Mouse (Mus musculus): ENCODE results near the gene Olfr434.
"Not testable (repeated sequence)": the region's sequence is repeated elsewhere in the genome, so short reads cannot be mapped to it uniquely, and the experiment has no call there.

Gene Olfr434

GRCm38 (mm10) chr6:43212873-43213272, at the start of gene Olfr434:
Olfr434 (plus strand) TSS chr6:43213021.
- not testable (repeated sequence) for DNase-seq

GRCm38 (mm10) chr6:43167246-43167645, 45.6 kb upstream of the Olfr434 start:
- no peak for DNase-seq

GRCm38 (mm10) chr6:43171840-43172239, 41.0 kb upstream of the Olfr434 start, which contains the start of gene Olfr13:
Olfr13 (plus strand) TSS chr6:43172140.
- no peak for DNase-seq

GRCm38 (mm10) chr6:43178129-43178528, 34.7 kb upstream of the Olfr434 start:
- DNase-seq: no peak

- no peak for DNase-seq
Observed at GRCm38 (mm10) chr6:43178584-43179501, 34.0 kb upstream of the Olfr434 start.

- DNase-seq: no peak
Observed at GRCm38 (mm10) chr6:43190986-43191385, 21.8 kb upstream of the Olfr434 start.

GRCm38 (mm10) chr6:43196781-43197180, 16.0 kb upstream of the Olfr434 start, which contains the start of gene Olfr435:
Olfr435 (plus strand) TSS chr6:43197146.
- no peak for DNase-seq

- DNase-seq: no peak
Observed at GRCm38 (mm10) chr6:43198094-43198493, 14.7 kb upstream of the Olfr434 start.

- no peak for DNase-seq
Observed at GRCm38 (mm10) chr6:43202786-43203185, 10.0 kb upstream of the Olfr434 start.

GRCm38 (mm10) chr6:43205355-43205754, 7.5 kb upstream of the Olfr434 start:
- no peak for DNase-seq

- not testable (repeated sequence) for DNase-seq
Observed at GRCm38 (mm10) chr6:43231255-43231654, 18.4 kb downstream of the Olfr434 start, which contains the start of gene Olfr47. Olfr47 (plus strand) TSS chr6:43231529.

- peak; percentile 17 to 25 for DNase-seq
Observed at GRCm38 (mm10) chr6:43242061-43242460, 29.2 kb downstream of the Olfr434 start.

- DNase-seq: no peak
Observed at GRCm38 (mm10) chr6:43247396-43247795, 34.6 kb downstream of the Olfr434 start.

GRCm38 (mm10) chr6:43252994-43253393, 40.2 kb downstream of the Olfr434 start:
- DNase-seq: no peak

- peak; percentile 26 to 30 for DNase-seq
Observed at GRCm38 (mm10) chr6:43254193-43254926, 41.5 kb downstream of the Olfr434 start.

GRCm38 (mm10) chr6:43260756-43261155, 47.9 kb downstream of the Olfr434 start:
- DNase-seq: peak in 1 of 2 experiments; percentile 8

- peak; percentile 94 to 95 for DNase-seq
Observed at GRCm38 (mm10) chr6:43265363-43266041, 52.7 kb downstream of the Olfr434 start, which contains the start of gene Arhgef5. Arhgef5 (plus strand) TSS chr6:43265582.

GRCm38 (mm10) chr6:43266356-43266755, 53.5 kb downstream of the Olfr434 start:
- DNase-seq: peak; percentile 78

All from kidney, postnatal 36 days (tissue).